8 mouse cellular contexts compared by ENCODE assay signal in the genomic region with DNA sequence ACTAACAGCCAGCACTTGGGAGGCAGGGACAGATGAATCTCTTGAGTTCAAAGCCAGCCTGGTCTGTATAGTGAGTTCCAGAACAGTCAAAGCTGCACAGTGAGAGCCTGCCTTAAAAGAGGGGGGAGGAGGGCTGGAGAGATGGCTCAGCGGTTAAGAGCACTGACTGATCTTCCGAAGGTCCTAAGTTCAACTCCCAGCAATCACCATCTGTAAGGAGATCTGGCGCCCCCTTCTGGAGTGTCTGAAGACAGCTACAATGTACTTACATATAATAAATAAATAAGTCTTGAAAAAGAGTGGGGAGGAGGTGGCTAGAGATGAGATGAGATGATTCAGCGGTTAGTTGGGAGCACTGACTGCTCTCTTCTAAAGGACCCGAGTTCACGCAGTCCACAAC. TPM values are rescaled to one million over a fixed set of nuclear protein-coding genes. Genes with fewer than 3 reads are reported as not detected.
A peak's percentile ranks its signal among the peaks of the same experiment; 100 is the strongest.
DNase-seq lines count a peak whose midpoint lies in the region; ATAC-seq and TF ChIP-seq lines count a peak whose summit lies in the region.

No protein-coding gene starts in this region.

- DNase-seq in gastrocnemius, adult 2 months = no peak
- no peak for DNase-seq in gastrocnemius, postnatal 14 days
- no peak for DNase-seq in midbrain, embryonic 11.5 days (ENCODE audit: low spot score, missing footprints)
- DNase-seq in ZHBTc4 (ENCODE audit: low read depth, low spot score) = peak; percentile 79
- peak; percentile 32 for DNase-seq in retina, postnatal 1 day
- no peak for DNase-seq in ovary, postnatal 14 days (ENCODE audit: low spot score)

- H3K27ac ChIP-seq in gastrocnemius, adult 2 months = no peak overlapping the region
- no peak overlapping the region for H3K27ac ChIP-seq in midbrain, embryonic 11.5 days (ENCODE audit: low read depth, low read length)
- H3K27ac ChIP-seq in midbrain, embryonic 15.5 days = no peak overlapping the region
- no peak overlapping the region for H3K27ac ChIP-seq in hindbrain, embryonic 13.5 days

- H3K4me3 ChIP-seq in gastrocnemius, adult 2 months = no peak overlapping the region
- no peak overlapping the region for H3K4me3 ChIP-seq in midbrain, embryonic 11.5 days (ENCODE audit: low read depth, low read length)
- no peak overlapping the region for H3K4me3 ChIP-seq in midbrain, embryonic 15.5 days
- H3K4me3 ChIP-seq in hindbrain, embryonic 13.5 days = no peak overlapping the region

- peak; percentile 14; the same call in 1 of the 2 replicates for TF ChIP-seq CTCF in gastrocnemius, adult 2 months (IDR thresholded peaks at IDR 0.05)

- ATAC-seq in midbrain, embryonic 11.5 days (ENCODE audit: low FRiP score) = peak; percentile 34; the same call in 1 of the 2 replicates
- ATAC-seq in midbrain, embryonic 15.5 days (replicated peaks) = no peak
- ATAC-seq in hindbrain, embryonic 13.5 days (ENCODE audit: low FRiP score) = no peak

- H3K27me3 ChIP-seq in midbrain, embryonic 11.5 days (ENCODE audit: control insufficient read depth, insufficient read depth, low read length) = no peaks in the 10 kb centered on the region
- H3K27me3 ChIP-seq in midbrain, embryonic 15.5 days (replicated peaks) = no peaks in the 10 kb centered on the region
- H3K27me3 ChIP-seq in hindbrain, embryonic 13.5 days = no peaks in the 10 kb centered on the region

- H3K4me1 ChIP-seq in midbrain, embryonic 11.5 days (ENCODE audit: control insufficient read depth, insufficient read depth, low read length) = no peaks in the 10 kb centered on the region
- no peaks in the 10 kb centered on the region for H3K4me1 ChIP-seq in midbrain, embryonic 15.5 days
- peaks cover 9% of the 10 kb centered on the region for H3K4me1 ChIP-seq in hindbrain, embryonic 13.5 days (replicated peaks)

- H3K9me3 ChIP-seq in midbrain, embryonic 11.5 days (ENCODE audit: control insufficient read depth, low read length) = no peaks in the 10 kb centered on the region
- no peaks in the 10 kb centered on the region for H3K9me3 ChIP-seq in midbrain, embryonic 15.5 days
- no peaks in the 10 kb centered on the region for H3K9me3 ChIP-seq in hindbrain, embryonic 13.5 days

- intact Hi-C loops in gastrocnemius, adult 2 months (cut with DNase I) = no loop called here
- intact Hi-C loops in gastrocnemius, postnatal 14 days (cut with DNase I; ENCODE audit: low total_unique reads) = no loop called here

- WGBS in midbrain, embryonic 11.5 days = 88% methylated on average over 6 of the region's 6 CpGs
- 90% methylated on average over 6 of the region's 6 CpGs for WGBS in midbrain, embryonic 15.5 days
- 84% methylated on average over 6 of the region's 6 CpGs for WGBS in hindbrain, embryonic 13.5 days

- no peak overlapping the region for H3K4me2 ChIP-seq in midbrain, embryonic 11.5 days
- H3K4me2 ChIP-seq in midbrain, embryonic 15.5 days = no peak overlapping the region
- H3K4me2 ChIP-seq in hindbrain, embryonic 13.5 days = no peak overlapping the region

- no peak overlapping the region for H3K9ac ChIP-seq in midbrain, embryonic 11.5 days (ENCODE audit: low read length)
- no peak overlapping the region for H3K9ac ChIP-seq in midbrain, embryonic 15.5 days
- no peak overlapping the region for H3K9ac ChIP-seq in hindbrain, embryonic 13.5 days

- H3K36me3 ChIP-seq in midbrain, embryonic 11.5 days (ENCODE audit: control insufficient read depth, insufficient read depth, low read length) = peaks cover 28% of the 10 kb centered on the region
- peaks cover 17% of the 10 kb centered on the region; the same call in 1 of the 2 replicates for H3K36me3 ChIP-seq in midbrain, embryonic 15.5 days (replicated peaks)
- peaks cover 38% of the 10 kb centered on the region for H3K36me3 ChIP-seq in hindbrain, embryonic 13.5 days

RNA-seq across cellular contexts. Expression of a gene that starts 15.0 kb away (rescaled TPM):
- total RNA-seq in gastrocnemius, adult 2 months (2021) = 1 to 10 TPM; 1.2 to 2.0 TPM
- total RNA-seq in gastrocnemius, postnatal 14 days (2021) = 1 to 10 TPM; 2.5 to 2.9 TPM
- 313 and 341 TPM in 2 replicates for polyA plus RNA-seq in midbrain, embryonic 11.5 days (2014; fragmentation: Nextera tagmentation; extraction: Ambion mirVana)
- polyA plus RNA-seq in midbrain, embryonic 15.5 days (2015; fragmentation: Nextera tagmentation; extraction: Ambion mirVana) = 52.1 and 57.9 TPM in 2 replicates
- 103 and 104 TPM in 2 replicates for polyA plus RNA-seq in hindbrain, embryonic 13.5 days (2015; fragmentation: Nextera tagmentation; extraction: Ambion mirVana)

RNA-seq across cellular contexts. Expression of a gene that starts 35.2 kb away (rescaled TPM):
- total RNA-seq in gastrocnemius, adult 2 months (2021) = 1 to 10 TPM; 2.7 to 3.4 TPM
- total RNA-seq in gastrocnemius, postnatal 14 days (2021) = 10 to 100 TPM in 1 of 2 experiments, 1 to 10 TPM in 1; 7.9 to 12.6 TPM
- polyA plus RNA-seq in midbrain, embryonic 11.5 days (2014; fragmentation: Nextera tagmentation; extraction: Ambion mirVana) = 13.8 and 17.3 TPM in 2 replicates
- 11.0 and 14.2 TPM in 2 replicates for polyA plus RNA-seq in midbrain, embryonic 15.5 days (2015; fragmentation: Nextera tagmentation; extraction: Ambion mirVana)
- 13.0 and 13.2 TPM in 2 replicates for polyA plus RNA-seq in hindbrain, embryonic 13.5 days (2015; fragmentation: Nextera tagmentation; extraction: Ambion mirVana)

Comparison
In these comparisons a context has a peak if more than half of its experiments do, and no peak if none do; other contexts are left out.
1. DNase-seq: peak in ZHBTc4 (single experiment) and retina, postnatal 1 day (single experiment); none in gastrocnemius, adult 2 months (single experiment), gastrocnemius, postnatal 14 days (single experiment), midbrain, embryonic 11.5 days (single experiment) and ovary, postnatal 14 days (single experiment).